Comparison of ENCODE assay signal across 8 mouse cellular contexts in genomic region chr2:71547829-71548228, GRCm38 (mm10). TPM values are rescaled to one million over a fixed set of nuclear protein-coding genes. Genes with fewer than 3 reads are reported as not detected.
DNase-seq lines count a peak whose midpoint lies in the region; ATAC-seq and TF ChIP-seq lines count a peak whose summit lies in the region.

No protein-coding gene starts in this region.

- no peak overlapping the region for H3K4me2 ChIP-seq in heart, embryonic 11.5 days
- H3K4me2 ChIP-seq in midbrain, postnatal 0 days (ENCODE audit: low read depth, low read length, poor library complexity, severe bottlenecking), result no peak overlapping the region

- WGBS in heart, embryonic 11.5 days (ENCODE audit: insufficient replicate concordance), result 0% methylated on average over 8 of the region's 8 CpGs
- 3% methylated on average over 8 of the region's 8 CpGs for WGBS in midbrain, postnatal 0 days

- H3K27ac ChIP-seq in heart, embryonic 11.5 days (ENCODE audit: low read depth, low read length), result no peak overlapping the region
- H3K27ac ChIP-seq in embryonic fibroblast, embryonic 13.5 days (ENCODE audit: insufficient read depth, low read length), result no peak overlapping the region
- H3K27ac ChIP-seq in midbrain, postnatal 0 days (ENCODE audit: low read depth, low read length), result no peak overlapping the region

- no peak overlapping the region for H3K4me3 ChIP-seq in heart, embryonic 11.5 days (ENCODE audit: low read depth, low read length)
- H3K4me3 ChIP-seq in embryonic fibroblast, embryonic 13.5 days (ENCODE audit: insufficient read depth, low read length), result no peak overlapping the region
- no peak overlapping the region for H3K4me3 ChIP-seq in midbrain, postnatal 0 days (ENCODE audit: low read depth, low read length)

- H3K36me3 ChIP-seq in heart, embryonic 11.5 days (ENCODE audit: control insufficient read depth, insufficient read depth, low read length), result no peaks in the 10 kb centered on the region
- H3K36me3 ChIP-seq in midbrain, postnatal 0 days (ENCODE audit: insufficient read depth, low read length), result no peaks in the 10 kb centered on the region

- no peaks in the 10 kb centered on the region for H3K9me3 ChIP-seq in heart, embryonic 11.5 days (replicated peaks; ENCODE audit: control insufficient read depth, low read length)
- no peaks in the 10 kb centered on the region for H3K9me3 ChIP-seq in midbrain, postnatal 0 days (ENCODE audit: low read length)

- TF ChIP-seq POLR2A in embryonic fibroblast, embryonic 13.5 days (IDR thresholded peaks at IDR 0.05; ENCODE audit: low read depth, low read length), result no peak

- peaks cover 92% of the 10 kb centered on the region for H3K27me3 ChIP-seq in heart, embryonic 11.5 days (ENCODE audit: control insufficient read depth, insufficient read depth, low read length)
- peaks cover 81% of the 10 kb centered on the region for H3K27me3 ChIP-seq in midbrain, postnatal 0 days (ENCODE audit: insufficient read depth, low read length)

- no peak for ATAC-seq in heart, embryonic 11.5 days (replicated peaks; ENCODE audit: insufficient number of reproducible peaks, low FRiP score, low TSS enrichment)
- ATAC-seq in midbrain, postnatal 0 days (ENCODE audit: low FRiP score), result no peak

- DNase-seq in heart, adult 18-20 months, result peak; percentile 62 to 85
- peak; percentile 81 for DNase-seq in A20 (ENCODE audit: low read depth, low spot score)
- peak; percentile 71 to 80 for DNase-seq in adrenal gland, adult 18-20 months (ENCODE audit: low spot score in 2 of 2)
- DNase-seq in kidney, postnatal 25 days, result peak; percentile 78 to 85
- DNase-seq in midbrain, postnatal 0 days (ENCODE audit: low spot score), result peak; percentile 82
- DNase-seq in thymus, postnatal 0 days (ENCODE audit: low spot score), result peak; percentile 80

- no peak overlapping the region for H3K9ac ChIP-seq in heart, embryonic 11.5 days (ENCODE audit: low read depth, low read length)
- no peak overlapping the region for H3K9ac ChIP-seq in midbrain, postnatal 0 days (replicated peaks; ENCODE audit: low read length, poor library complexity, severe bottlenecking)

- H3K4me1 ChIP-seq in heart, embryonic 11.5 days (ENCODE audit: control insufficient read depth, insufficient read depth, low read length), result peaks cover 19% of the 10 kb centered on the region
- H3K4me1 ChIP-seq in embryonic fibroblast, embryonic 13.5 days (ENCODE audit: control insufficient read depth, insufficient read depth, low read length), result no peaks in the 10 kb centered on the region
- peaks cover 7% of the 10 kb centered on the region; the same call in 1 of the 2 replicates for H3K4me1 ChIP-seq in midbrain, postnatal 0 days (ENCODE audit: insufficient read depth, low read length)

- TF ChIP-seq CTCF in embryonic fibroblast, embryonic 13.5 days (IDR thresholded peaks at IDR 0.05; ENCODE audit: borderline replicate concordance, insufficient read depth, low read length), result peak; percentile 92
- peak; percentile 80 for TF ChIP-seq CTCF in midbrain, postnatal 0 days (IDR thresholded peaks at IDR 0.05)

RNA-seq across cellular contexts. Expression of gene Dlx2, which starts 1.3 kb away (rescaled TPM):
- not detected for total RNA-seq in heart, adult 18-20 months (2021)
- 0.65 and 1.3 TPM in 2 replicates for polyA plus RNA-seq in heart, embryonic 11.5 days (2014; fragmentation: Nextera tagmentation; extraction: Ambion mirVana)
- under 1 TPM; 0.50 to 0.54 TPM for total RNA-seq in adrenal gland, adult 18-20 months (2021)
- polyA plus RNA-seq in embryonic fibroblast, embryonic 13.5 days (2011; ENCODE audit: insufficient read length, low read depth, missing spikeins), result 2.4 and 3.2 TPM in 2 replicates
- total RNA-seq in midbrain, postnatal 0 days (2014; rRNA removed), result 0.38 and 1.2 TPM in 2 replicates
- polyA plus RNA-seq in midbrain, postnatal 0 days (2015; fragmentation: Nextera tagmentation; extraction: Ambion mirVana), result 3.1 and 8.4 TPM in 2 replicates
- 0.05 TPM in 1 of 2 replicates, not detected in the other for polyA plus RNA-seq in thymus, postnatal 0 days (2015; fragmentation: Nextera tagmentation; extraction: Ambion mirVana)

RNA-seq across cellular contexts. Expression of gene Dlx1, which starts 19.9 kb away (rescaled TPM):
- under 1 TPM; 0.15 to 0.46 TPM for total RNA-seq in heart, adult 18-20 months (2021)
- 1.0 and 2.1 TPM in 2 replicates for polyA plus RNA-seq in heart, embryonic 11.5 days (2014; fragmentation: Nextera tagmentation; extraction: Ambion mirVana)
- total RNA-seq in adrenal gland, adult 18-20 months (2021), result under 1 TPM; 0.17 to 0.29 TPM
- polyA plus RNA-seq in embryonic fibroblast, embryonic 13.5 days (2011; ENCODE audit: insufficient read length, low read depth, missing spikeins), result 1.9 and 2.0 TPM in 2 replicates
- total RNA-seq in midbrain, postnatal 0 days (2014; rRNA removed), result 2.8 and 8.8 TPM in 2 replicates
- 10.5 and 25.5 TPM in 2 replicates for polyA plus RNA-seq in midbrain, postnatal 0 days (2015; fragmentation: Nextera tagmentation; extraction: Ambion mirVana)
- polyA plus RNA-seq in thymus, postnatal 0 days (2015; fragmentation: Nextera tagmentation; extraction: Ambion mirVana), result 0.12 and 0.44 TPM in 2 replicates
